In the genomic region with DNA sequence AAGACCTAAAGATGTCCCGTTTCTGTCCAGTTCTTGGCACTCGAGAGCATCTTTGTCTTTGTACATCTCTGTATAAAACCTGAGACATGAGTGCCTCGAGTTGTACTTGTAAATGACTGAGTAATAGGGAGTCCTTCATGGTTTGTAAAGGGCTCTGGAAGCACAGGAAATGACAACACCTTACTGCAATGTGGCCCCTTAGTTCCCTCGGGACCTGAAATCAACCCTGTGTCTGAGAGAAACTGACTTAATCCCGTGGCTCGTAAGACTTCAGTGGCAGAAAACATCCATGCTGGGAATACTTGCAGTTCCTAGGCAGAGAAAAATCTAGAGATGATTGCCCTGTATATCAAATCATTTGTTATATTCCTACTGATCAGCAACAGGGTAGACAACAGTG, we compare ENCODE assay signal across 31 mouse cellular contexts. TPM values are rescaled to one million over a fixed set of nuclear protein-coding genes. Genes with fewer than 3 reads are reported as not detected.
DNase-seq lines count a peak whose midpoint lies in the region; ATAC-seq and TF ChIP-seq lines count a peak whose summit lies in the region.
"Had no signal": no experiment of that assay in that cellular context is flagged by ENCODE, and none has a peak within 500 bp of the region (broad histone marks: within the 10 kb centered on the region; RNA-seq: fewer than 3 reads in every experiment).

No protein-coding gene starts in this region.

- H3K27ac ChIP-seq in embryonic facial prominence, embryonic 11.5 days (replicated peaks; ENCODE audit: low read depth, low read length) = no peak overlapping the region
- H3K27ac ChIP-seq in embryonic facial prominence, embryonic 10.5 days (replicated peaks) = no peak overlapping the region
- H3K27ac ChIP-seq in kidney, adult 2 months (ENCODE audit: insufficient read depth, low read depth, low read length) = no peak overlapping the region
- peak overlapping the region; percentile 94 for H3K27ac ChIP-seq in embryonic fibroblast, embryonic 13.5 days (ENCODE audit: insufficient read depth, low read length)
- no peak overlapping the region for H3K27ac ChIP-seq in thymus, adult 2 months (ENCODE audit: control insufficient read depth, insufficient read depth, low read length)
- H3K27ac ChIP-seq: embryonic facial prominence, embryonic 12.5 days; forebrain, embryonic 13.5 days; gastrocnemius, adult 2 months; heart, embryonic 15.5 days; kidney, embryonic 15.5 days; left cerebral cortex, adult 2 months; limb, embryonic 10.5 days; liver, embryonic 15.5 days; lung, embryonic 15.5 days; neural tube, embryonic 13.5 days; stomach, embryonic 15.5 days had no signal

- TF ChIP-seq POLR2A in kidney, adult 2 months (IDR thresholded peaks at IDR 0.05; ENCODE audit: low read depth, low read length) = no peak
- no peak for TF ChIP-seq POLR2A in embryonic fibroblast, embryonic 13.5 days (IDR thresholded peaks at IDR 0.05; ENCODE audit: low read depth, low read length)
- no peak for TF ChIP-seq POLR2A in thymus, adult 2 months (IDR thresholded peaks at IDR 0.05; ENCODE audit: control insufficient read depth, extremely low read depth, insufficient read depth, low read length, poor library complexity)

- ATAC-seq in embryonic facial prominence, embryonic 11.5 days (replicated peaks; ENCODE audit: insufficient number of reproducible peaks, low FRiP score, low TSS enrichment, low read depth) = no peak
- ATAC-seq: forebrain, embryonic 13.5 days; intestine, postnatal 0 days had no signal

- H3K4me3 ChIP-seq in embryonic facial prominence, embryonic 11.5 days (ENCODE audit: low read depth, low read length) = no peak overlapping the region
- H3K4me3 ChIP-seq in embryonic facial prominence, embryonic 10.5 days = no peak overlapping the region
- no peak overlapping the region for H3K4me3 ChIP-seq in kidney, adult 2 months (ENCODE audit: insufficient read depth, low read depth, low read length)
- H3K4me3 ChIP-seq in embryonic fibroblast, embryonic 13.5 days (ENCODE audit: insufficient read depth, low read length) = no peak overlapping the region
- no peak overlapping the region for H3K4me3 ChIP-seq in thymus, adult 2 months (ENCODE audit: control insufficient read depth, insufficient read depth, low read length)
- H3K4me3 ChIP-seq: embryonic facial prominence, embryonic 12.5 days; erythroblast, embryonic 14.5 days; forebrain, embryonic 13.5 days; gastrocnemius, adult 2 months; heart, embryonic 15.5 days; kidney, embryonic 15.5 days; left cerebral cortex, adult 2 months; limb, embryonic 10.5 days; liver, embryonic 15.5 days; lung, embryonic 15.5 days; megakaryocyte, embryonic 14.5 days; neural tube, embryonic 13.5 days; stomach, embryonic 15.5 days had no signal

- no peaks in the 10 kb centered on the region for H3K27me3 ChIP-seq in embryonic facial prominence, embryonic 11.5 days (ENCODE audit: control insufficient read depth, insufficient read depth, low read length)
- H3K27me3 ChIP-seq in embryonic facial prominence, embryonic 10.5 days (replicated peaks; ENCODE audit: low read depth, poor library complexity, severe bottlenecking) = no peaks in the 10 kb centered on the region
- no peaks in the 10 kb centered on the region; the same call in 1 of the 2 replicates for H3K27me3 ChIP-seq in kidney, adult 2 months (replicated peaks; ENCODE audit: control insufficient read depth, insufficient read depth, low read length)
- H3K27me3 ChIP-seq in thymus, adult 2 months (ENCODE audit: control insufficient read depth, insufficient read depth, low read length) = no peaks in the 10 kb centered on the region
- H3K27me3 ChIP-seq: embryonic facial prominence, embryonic 12.5 days; forebrain, embryonic 13.5 days; liver, embryonic 15.5 days; lung, embryonic 15.5 days; stomach, embryonic 15.5 days had no signal

- H3K9me3 ChIP-seq in embryonic facial prominence, embryonic 11.5 days (replicated peaks; ENCODE audit: control insufficient read depth, low read length) = no peaks in the 10 kb centered on the region
- H3K9me3 ChIP-seq in embryonic facial prominence, embryonic 10.5 days = no peaks in the 10 kb centered on the region
- H3K9me3 ChIP-seq: embryonic facial prominence, embryonic 12.5 days; forebrain, embryonic 13.5 days; heart, embryonic 15.5 days; kidney, embryonic 15.5 days; limb, embryonic 10.5 days; liver, embryonic 15.5 days; lung, embryonic 15.5 days; megakaryocyte, embryonic 14.5 days; neural tube, embryonic 13.5 days; stomach, embryonic 15.5 days had no signal

- no peaks in the 10 kb centered on the region for H3K36me3 ChIP-seq in embryonic facial prominence, embryonic 11.5 days (replicated peaks; ENCODE audit: control insufficient read depth, insufficient read depth, low read depth, low read length)
- no peaks in the 10 kb centered on the region for H3K36me3 ChIP-seq in embryonic facial prominence, embryonic 10.5 days (replicated peaks)
- H3K36me3 ChIP-seq in kidney, adult 2 months (ENCODE audit: control insufficient read depth, insufficient read depth, low read length) = no peaks in the 10 kb centered on the region
- no peaks in the 10 kb centered on the region for H3K36me3 ChIP-seq in thymus, adult 2 months (ENCODE audit: control insufficient read depth, insufficient read depth, low read length)
- H3K36me3 ChIP-seq: embryonic facial prominence, embryonic 12.5 days; heart, embryonic 15.5 days; kidney, embryonic 15.5 days; limb, embryonic 10.5 days; liver, embryonic 15.5 days; lung, embryonic 15.5 days; neural tube, embryonic 13.5 days; stomach, embryonic 15.5 days had no signal

- no peak overlapping the region for H3K4me2 ChIP-seq in embryonic facial prominence, embryonic 11.5 days (ENCODE audit: low read depth, low read length)
- H3K4me2 ChIP-seq: embryonic facial prominence, embryonic 12.5 days; forebrain, embryonic 13.5 days; heart, embryonic 15.5 days; kidney, embryonic 15.5 days; liver, embryonic 15.5 days; lung, embryonic 15.5 days; neural tube, embryonic 13.5 days; stomach, embryonic 15.5 days had no signal

- no peaks in the 10 kb centered on the region for H3K4me1 ChIP-seq in embryonic facial prominence, embryonic 11.5 days (ENCODE audit: control insufficient read depth, insufficient read depth, low read length)
- H3K4me1 ChIP-seq in embryonic facial prominence, embryonic 10.5 days = peaks cover 18% of the 10 kb centered on the region
- no peaks in the 10 kb centered on the region for H3K4me1 ChIP-seq in kidney, adult 2 months (ENCODE audit: control insufficient read depth, insufficient read depth, low read length)
- peaks cover 37% of the 10 kb centered on the region for H3K4me1 ChIP-seq in embryonic fibroblast, embryonic 13.5 days (ENCODE audit: control insufficient read depth, insufficient read depth, low read length)
- H3K4me1 ChIP-seq in thymus, adult 2 months (replicated peaks; ENCODE audit: control insufficient read depth, insufficient read depth, low read length) = no peaks in the 10 kb centered on the region
- H3K4me1 ChIP-seq: forebrain, embryonic 13.5 days; liver, embryonic 15.5 days; lung, embryonic 15.5 days; megakaryocyte, embryonic 14.5 days; stomach, embryonic 15.5 days had no signal

- H3K9ac ChIP-seq in embryonic facial prominence, embryonic 11.5 days (replicated peaks; ENCODE audit: low read length) = no peak overlapping the region
- H3K9ac ChIP-seq: embryonic facial prominence, embryonic 12.5 days; forebrain, embryonic 13.5 days; heart, embryonic 15.5 days; kidney, embryonic 15.5 days; liver, embryonic 15.5 days; lung, embryonic 15.5 days; neural tube, embryonic 13.5 days; stomach, embryonic 15.5 days had no signal

- 50% methylated on average over 6 of the region's 6 CpGs for WGBS in embryonic facial prominence, embryonic 11.5 days
- WGBS in embryonic facial prominence, embryonic 10.5 days = 61% methylated on average over 6 of the region's 6 CpGs
- 53% methylated on average over 6 of the region's 6 CpGs for WGBS in kidney, adult 2 months
- WGBS in thymus, adult 2 months = 49% methylated on average over 6 of the region's 6 CpGs

- TF ChIP-seq CTCF in kidney, adult 2 months (conservative IDR thresholded peaks at IDR 0.05; ENCODE audit: insufficient read depth, insufficient read length, low read depth, low read length) = no peak
- TF ChIP-seq CTCF in embryonic fibroblast, embryonic 13.5 days (IDR thresholded peaks at IDR 0.05; ENCODE audit: borderline replicate concordance, insufficient read depth, low read length) = no peak
- TF ChIP-seq CTCF in thymus, adult 2 months (IDR thresholded peaks at IDR 0.05; ENCODE audit: borderline replicate concordance, control insufficient read depth, extremely low read depth, insufficient read depth, low read length, poor library complexity) = no peak

- peak; percentile 26 for DNase-seq in embryonic facial prominence, embryonic 11.5 days (ENCODE audit: low spot score)
- DNase-seq in embryonic facial prominence, embryonic 10.5 days (ENCODE audit: low spot score) = no peak
- peak; percentile 7 for DNase-seq in kidney, adult 2 months
- DNase-seq in kidney, postnatal 4 days = no peak
- DNase-seq in adrenal gland, postnatal 14 days = no peak
- DNase-seq in right cerebral cortex, adult 18-20 months = no peak
- no peak for DNase-seq in thymus, adult 2 months
- DNase-seq: adrenal gland, adult 2 months; B cell, adult 2 months; cerebellum, adult 11-12 months; cerebellum, postnatal 10 days; gastrocnemius, adult 2 months; kidney, postnatal 36 days; liver; lung, postnatal 36 days; midbrain, embryonic 14.5 days; retina, postnatal 1 day had no signal

RNA-seq across cellular contexts. Expression of a gene that starts 6.8 kb away (rescaled TPM):
- polyA plus RNA-seq in embryonic facial prominence, embryonic 11.5 days (2014; fragmentation: Nextera tagmentation; extraction: Ambion mirVana) = 0.14 and 0.45 TPM in 2 replicates
- 0.10 and 0.11 TPM in 2 replicates for polyA plus RNA-seq in embryonic facial prominence, embryonic 10.5 days (2016; fragmentation: Nextera tagmentation; extraction: Ambion mirVana)
- 0.01 and 0.08 TPM in 2 replicates for polyA plus RNA-seq in kidney, adult 2 months (2012; rRNA removed)
- 0.10 and 0.16 TPM in 2 replicates for polyA plus RNA-seq in embryonic fibroblast, embryonic 13.5 days (2011; ENCODE audit: insufficient read length, low read depth, missing spikeins)
- total RNA-seq in adrenal gland, postnatal 14 days (2021) = 0.11 and 0.22 TPM in 2 replicates
- polyA plus RNA-seq in thymus, adult 2 months (2012; rRNA removed) = 0.24 and 0.35 TPM in 2 replicates
- polyA plus RNA-seq: lung, embryonic 15.5 days had no signal

Comparison
In these comparisons a context has a peak if more than half of its experiments do, and no peak if none do; other contexts are left out.
1. DNase-seq: peak in embryonic facial prominence, embryonic 11.5 days (single experiment) and kidney, adult 2 months (single experiment); none in embryonic facial prominence, embryonic 10.5 days (single experiment), kidney, postnatal 4 days (0 of 2), adrenal gland, postnatal 14 days (single experiment), right cerebral cortex, adult 18-20 months (single experiment) and thymus, adult 2 months (single experiment).